Mouse (Mus musculus) cerebellum, adult 2 months (tissue): ENCODE measurements around the gene Nedd9. TPM values are rescaled to one million over a fixed set of nuclear protein-coding genes. Genes with fewer than 3 reads are reported as not detected.

ENCODE experiments used
- DNase-seq, 2 experiments: peaks; one replicate each; pipeline ENCODE4 v3.0.0; 2021
- H3K27ac ChIP-seq: fragments of 200-500 bp; 2 replicates; pipeline ENCODE4 v1.5.1; 2012; ENCODE audit warnings: low read length, control low read depth, inconsistent platforms; ENCODE audit not compliant: insufficient read depth
- H3K27me3 ChIP-seq: fragments of 200-500 bp; 2 replicates; pipeline ENCODE4 v1.6.1; 2012; ENCODE audit warnings: inconsistent platforms, mild to moderate bottlenecking, low read length, moderate library complexity; ENCODE audit not compliant: control insufficient read depth, insufficient read depth
- H3K4me1 ChIP-seq: fragments of 200-500 bp; 2 replicates; pipeline ENCODE4 v1.6.1; 2011; ENCODE audit warnings: low read length; ENCODE audit not compliant: control insufficient read depth, insufficient read depth
- H3K4me3 ChIP-seq: fragments of 200-500 bp; replicated peaks from 2 replicates; pipeline ENCODE3; 2011; ENCODE audit warnings: mild to moderate bottlenecking, low read depth, low read length, control low read depth; ENCODE audit not compliant: insufficient read depth
- CTCF ChIP-seq: fragments of 200-500 bp; IDR thresholded peaks from 2 replicates; pipeline ENCODE4 v1.5.1; 2011; ENCODE audit warnings: low read depth, mild to moderate bottlenecking, control low read depth, low read length, moderate library complexity, borderline replicate concordance; ENCODE audit not compliant: insufficient read depth
- POLR2A ChIP-seq: fragments of 200-500 bp; IDR thresholded peaks from 2 replicates; pipeline ENCODE4 v1.6.1; 2011; ENCODE audit warnings: low read length, control low read depth, borderline replicate concordance; ENCODE audit not compliant: insufficient read depth
- WGBS: fragments of 180-500 bp; shearing (Covaris S2); methylation state at CpG from one replicate; pipeline ENCODE4 v1.1.7; 2018; 5-methylcytosine and 5-hydroxymethylcytosine counted together
- polyA plus RNA-seq: library from polyadenylated mRNA; depleted of rRNA; stranded (reverse); fragments of >200 nt; gene quantifications from 2 replicates; pipeline ENCODE4 v1.2.3, GENCODE M21; 2012

Gene Nedd9
- polyA plus RNA-seq, 1 experiment: 5.5 TPM

DNA sequence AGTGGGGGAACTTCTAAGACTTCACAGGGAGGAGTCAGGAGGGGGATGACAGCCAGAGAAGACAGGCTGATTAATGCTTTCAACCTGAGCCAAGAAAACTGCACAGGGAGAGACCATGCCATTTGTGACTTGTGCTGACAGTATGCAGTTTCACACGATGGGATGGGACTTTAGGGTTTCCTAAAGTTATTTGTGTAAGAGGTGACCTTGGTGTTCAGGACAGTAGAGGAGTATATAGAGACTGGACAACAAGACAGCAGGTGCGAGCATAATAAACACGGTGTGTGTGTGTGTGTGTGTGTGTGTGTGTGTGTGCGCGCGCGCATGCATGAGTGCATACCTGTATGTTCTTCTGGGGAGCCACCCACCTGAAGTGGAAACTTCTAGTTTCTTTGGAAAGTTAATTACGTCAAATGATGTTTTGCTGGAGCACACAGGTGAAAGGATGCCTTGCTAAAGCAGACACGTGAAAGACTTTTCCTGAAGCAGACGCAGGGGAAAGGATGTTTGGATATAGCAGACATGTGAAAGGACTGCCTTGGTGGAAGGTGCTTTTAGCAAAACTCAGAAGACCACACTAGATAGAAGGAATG lies 29.3 kb downstream of the Nedd9 start:
- Histone ChIP-seq H3K27me3 (no peaks in the 10 kb centered on the region), H3K4me1 (no peaks in the 10 kb centered on the region), H3K4me3 (no peak overlapping the region), H3K27ac (no peak overlapping the region)
- 84% methylated on average over 10 of the region's 10 CpGs for WGBS
- TF ChIP-seq CTCF: no peak
- no peak for TF ChIP-seq POLR2A
- DNase-seq: no peak

DNA sequence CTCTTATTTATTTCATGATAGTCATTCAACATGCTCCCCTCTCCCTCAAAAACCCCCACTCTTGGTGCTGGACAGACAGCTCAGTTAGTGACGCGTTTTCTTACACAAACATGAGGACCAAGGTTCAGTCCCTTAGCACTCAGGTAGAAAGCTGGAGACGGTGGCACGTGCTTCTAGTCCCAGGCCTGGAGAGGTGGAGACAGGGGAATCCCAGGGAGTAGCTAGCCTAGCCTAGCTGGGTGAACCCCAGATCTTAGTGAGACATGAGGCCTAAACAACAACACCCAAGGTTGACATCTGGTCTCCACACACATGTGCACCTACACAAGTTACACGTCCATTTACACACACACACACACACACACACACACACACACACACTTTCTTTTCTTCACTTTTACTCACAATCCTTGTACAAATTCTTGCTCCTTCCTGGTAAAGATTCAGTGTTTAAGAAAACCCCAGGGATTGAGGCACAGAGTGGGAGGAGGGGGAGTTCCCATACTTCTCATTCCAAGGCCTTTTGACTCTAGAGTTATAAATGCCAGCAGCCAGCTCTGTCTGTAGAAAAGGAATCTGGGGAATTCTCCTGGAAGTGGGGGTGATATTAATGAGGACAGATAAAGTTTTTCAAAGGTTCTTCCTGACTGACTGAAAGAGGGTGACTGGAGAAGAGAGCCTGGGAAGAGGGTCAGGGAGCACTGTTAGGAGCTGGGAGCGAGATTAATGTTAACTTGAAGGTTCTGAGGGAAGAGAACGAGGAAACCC lies 29.9 kb downstream of the Nedd9 start:
- H3K27me3 ChIP-seq: no peaks in the 10 kb centered on the region
- TF ChIP-seq POLR2A (no peak), CTCF (no peak)
- no peak overlapping the region for H3K4me3 ChIP-seq
- H3K4me1 ChIP-seq: no peaks in the 10 kb centered on the region
- whole genome bisulfite sequencing: 70% methylated on average over 7 of the region's 7 CpGs
- DNase-seq: no peak
- H3K27ac ChIP-seq: no peak overlapping the region

DNA sequence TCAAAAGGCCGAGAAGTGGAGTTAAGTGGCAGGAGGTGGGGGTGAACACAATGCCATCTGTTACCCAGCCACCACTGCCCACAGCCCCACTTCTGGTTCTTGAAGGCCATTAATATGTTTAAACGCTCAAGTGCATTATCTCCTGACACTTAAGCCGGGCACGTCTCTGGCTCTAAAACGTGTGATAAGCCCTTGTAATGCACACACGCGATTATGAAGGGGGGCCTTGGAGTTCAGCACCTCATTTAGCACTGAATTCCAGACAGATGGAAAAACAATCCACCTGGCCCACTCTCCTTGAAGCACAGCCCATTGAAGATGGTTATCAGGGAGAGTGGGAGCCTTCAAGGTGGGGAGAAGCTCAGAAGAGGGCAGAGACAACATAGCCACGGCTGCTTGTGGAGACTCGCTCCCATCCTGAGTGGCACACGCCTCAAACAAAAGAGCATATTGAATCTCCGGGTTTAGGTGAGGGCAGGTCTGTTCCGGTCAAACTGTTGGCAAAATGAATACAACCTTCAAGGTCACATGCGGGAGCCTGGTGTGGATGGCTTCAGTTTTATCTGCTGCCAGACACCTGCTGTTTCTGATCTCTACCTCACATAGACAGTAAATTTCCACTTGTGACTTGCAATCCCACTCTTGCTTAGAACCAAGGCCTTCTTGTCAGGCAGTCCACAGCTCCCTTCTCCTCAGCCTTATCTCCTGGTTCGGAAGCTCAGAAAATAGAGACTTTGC lies 30.7 kb downstream of the Nedd9 start:
- TF ChIP-seq POLR2A: no peak
- TF ChIP-seq CTCF: no peak
- no peak for DNase-seq
- no peak overlapping the region for H3K27ac ChIP-seq
- H3K4me3 ChIP-seq: no peak overlapping the region
- 62% methylated on average over 14 of the region's 14 CpGs for WGBS
- no peaks in the 10 kb centered on the region for H3K27me3 ChIP-seq
- H3K4me1 ChIP-seq: no peaks in the 10 kb centered on the region

DNA sequence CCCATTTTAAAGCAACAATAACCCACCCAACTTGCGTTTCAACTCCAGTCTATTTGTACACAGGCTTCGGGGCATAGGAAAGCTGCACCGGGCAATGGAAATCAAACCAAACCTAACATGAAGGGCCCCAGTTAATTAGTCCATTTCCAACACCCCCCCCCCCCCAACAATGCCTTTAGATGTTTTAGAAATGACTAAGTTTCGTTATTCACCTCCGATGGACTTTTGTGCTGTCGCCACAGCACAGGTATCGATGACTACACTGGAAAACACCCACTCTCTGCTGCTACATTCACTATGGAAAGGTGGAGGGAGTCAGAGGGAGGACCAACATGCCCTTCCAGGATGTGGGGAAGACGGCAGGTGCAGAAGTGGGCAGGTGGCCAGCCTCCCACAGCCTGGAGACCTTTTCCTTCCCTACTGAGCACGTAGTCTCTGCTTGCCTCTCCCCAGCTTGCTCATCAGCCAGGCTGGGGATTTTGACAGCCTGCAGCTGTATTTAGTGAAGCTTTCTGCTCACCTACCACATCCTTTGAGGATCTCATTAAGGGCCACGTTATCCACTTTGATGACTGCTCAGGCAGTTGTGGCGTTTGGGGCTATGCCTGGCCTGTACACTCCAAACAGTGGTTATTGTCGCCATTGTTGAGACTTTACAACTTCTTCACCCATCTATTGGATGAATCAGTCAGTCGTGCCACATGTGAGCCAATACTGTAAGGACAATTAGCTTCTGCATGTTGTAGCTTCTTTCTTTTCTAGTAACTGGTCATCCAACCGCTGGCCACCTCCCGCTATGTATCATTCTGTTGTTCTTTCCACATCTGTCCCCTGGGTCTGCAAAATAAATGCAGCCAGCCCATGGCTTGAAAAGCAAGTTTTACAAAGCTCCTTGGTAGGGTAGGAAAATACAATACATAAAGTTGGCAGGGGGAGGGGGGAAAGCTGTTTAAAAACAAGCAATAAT lies 33.7 kb downstream of the Nedd9 start:
- H3K4me3 ChIP-seq: no peak overlapping the region
- no peaks in the 10 kb centered on the region for H3K27me3 ChIP-seq
- no peaks in the 10 kb centered on the region for H3K4me1 ChIP-seq
- no peak for TF ChIP-seq POLR2A
- TF ChIP-seq CTCF: no peak
- 78% methylated on average over 15 of the region's 15 CpGs for whole genome bisulfite sequencing
- DNase-seq: no peak
- H3K27ac ChIP-seq: no peak overlapping the region

DNA sequence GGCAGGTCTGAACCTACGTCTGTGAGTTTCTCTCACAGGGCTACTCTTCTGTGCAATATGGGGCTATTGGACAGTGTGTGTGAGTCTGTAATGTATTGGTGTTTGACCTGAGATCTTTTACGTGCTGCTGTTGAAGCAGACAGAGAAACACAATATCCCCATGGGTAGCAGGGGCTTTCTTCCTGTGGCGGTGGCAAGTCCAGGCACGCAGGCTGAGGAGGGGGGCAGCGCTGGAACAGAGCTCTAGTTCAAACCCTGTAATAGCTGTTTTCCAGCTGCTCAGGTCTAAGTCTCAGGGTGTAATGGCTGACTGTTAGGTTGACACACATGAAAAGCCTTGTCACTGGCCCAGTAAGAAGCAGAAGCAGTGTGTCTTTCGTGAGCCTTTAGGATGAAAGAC lies 36.3 kb downstream of the Nedd9 start:
- no peak for DNase-seq
- no peaks in the 10 kb centered on the region for H3K4me1 ChIP-seq
- no peak overlapping the region for H3K4me3 ChIP-seq
- TF ChIP-seq POLR2A (no peak), CTCF (no peak)
- WGBS: 75% methylated on average over 6 of the region's 6 CpGs
- H3K27ac ChIP-seq: no peak overlapping the region
- H3K27me3 ChIP-seq: no peaks in the 10 kb centered on the region

DNA sequence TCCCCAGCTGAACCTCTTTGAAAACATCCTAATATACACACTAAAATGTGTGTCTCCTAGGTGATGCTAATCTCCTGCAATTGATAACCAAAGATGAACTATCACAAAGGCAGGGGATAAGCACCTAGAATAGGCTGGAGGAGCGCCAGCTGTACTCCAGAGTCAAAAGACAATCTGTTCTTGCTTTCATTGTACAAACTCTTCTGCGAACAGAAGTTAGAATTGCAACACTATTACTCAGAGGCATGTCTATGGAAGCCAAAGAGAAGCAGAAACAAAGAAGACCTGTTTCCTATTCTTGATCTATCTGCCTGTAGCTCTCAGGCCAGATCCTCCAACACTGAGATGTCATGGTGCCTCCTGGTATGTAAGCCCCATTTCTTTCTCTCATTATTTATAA lies 38.0 kb downstream of the Nedd9 start:
- Histone ChIP-seq H3K27me3 (no peaks in the 10 kb centered on the region), H3K4me1 (no peaks in the 10 kb centered on the region), H3K4me3 (no peak overlapping the region), H3K27ac (no peak overlapping the region)
- WGBS: 80% methylated on average over 2 of the region's 2 CpGs
- no peak for TF ChIP-seq POLR2A
- no peak for TF ChIP-seq CTCF
- DNase-seq: no peak

DNA sequence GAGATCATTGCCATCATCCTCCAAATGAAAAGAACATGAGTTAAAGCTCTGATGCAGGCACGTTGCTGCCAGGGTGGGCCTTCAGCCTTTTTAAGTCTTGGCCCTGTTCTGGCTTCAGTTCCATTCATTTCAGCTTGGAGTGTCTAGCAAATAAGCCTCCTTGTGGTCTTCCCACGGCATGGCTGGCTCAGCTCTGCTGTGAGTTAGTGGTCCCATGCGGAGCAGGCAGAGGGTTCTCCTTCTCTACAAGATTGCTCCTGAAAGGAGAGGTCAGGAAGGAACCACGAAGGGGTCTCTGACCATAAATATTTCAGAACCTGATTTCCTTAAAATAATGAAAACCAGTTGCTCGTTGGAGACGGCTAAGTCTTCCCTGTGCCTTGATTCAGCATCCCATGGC lies 40.0 kb downstream of the Nedd9 start:
- no peak for TF ChIP-seq POLR2A
- no peak for TF ChIP-seq CTCF
- H3K4me1 ChIP-seq: no peaks in the 10 kb centered on the region
- no peaks in the 10 kb centered on the region for H3K27me3 ChIP-seq
- H3K4me3 ChIP-seq: no peak overlapping the region
- DNase-seq: no peak
- no peak overlapping the region for H3K27ac ChIP-seq
- 65% methylated on average over 6 of the region's 6 CpGs for WGBS
